Mouse (Mus musculus): ENCODE data around the gene Art4. TPM values are rescaled to one million over a fixed set of nuclear protein-coding genes. Genes with fewer than 3 reads are reported as not detected.

The Art4 gene
- polyA plus RNA-seq, 1 experiment from 2014 or later: 2.3 TPM

DNA sequence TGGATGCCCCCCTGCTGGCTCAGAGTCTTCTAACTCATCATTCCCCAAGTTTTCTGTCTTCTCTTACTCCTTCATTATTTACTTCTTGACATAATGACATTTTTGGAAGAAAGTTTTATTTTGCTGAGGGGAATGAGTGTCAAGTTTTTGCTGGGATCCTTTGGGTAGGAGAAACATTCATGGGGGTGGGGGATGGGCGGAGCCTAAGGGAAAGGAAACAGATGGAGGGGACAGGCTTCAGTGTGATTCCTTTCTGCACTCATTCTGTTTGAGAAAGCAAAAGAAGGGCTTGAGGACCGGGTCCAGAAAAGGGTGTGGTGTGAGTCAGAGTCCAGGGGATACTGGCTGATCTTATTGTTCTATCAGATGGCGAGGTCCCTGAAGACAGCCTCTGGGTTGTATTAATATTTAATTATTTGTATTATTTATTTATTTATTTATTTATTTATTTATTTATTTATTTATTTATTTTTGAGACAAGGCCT, 25.9 kb upstream of the Art4 start:
- 86% methylated on average over 3 of the region's 3 CpGs for WGBS
- H3K9ac ChIP-seq (ENCODE audit: low read length): no peak overlapping the region

DNA sequence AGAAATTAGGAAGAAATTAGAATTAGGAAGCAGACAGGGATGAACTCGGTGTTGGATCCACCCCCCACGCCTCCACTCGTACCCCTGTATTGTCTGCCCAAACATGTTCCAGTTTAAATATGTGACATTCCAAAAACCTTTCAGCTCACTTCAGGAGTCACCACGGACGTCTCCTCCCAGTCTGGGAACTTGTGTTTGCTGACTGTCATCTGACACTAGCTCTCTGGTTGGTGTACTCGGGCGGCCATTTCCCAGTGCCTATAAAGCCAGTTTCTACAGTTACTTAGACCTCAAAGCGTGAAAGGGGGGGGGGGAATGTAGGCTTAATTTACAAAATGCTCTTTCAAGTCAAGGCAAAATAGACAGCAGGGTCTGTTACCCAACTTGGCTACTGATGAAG, 24.1 kb upstream of the Art4 start:
- Histone ChIP-seq H3K4me1 (ENCODE audit: control insufficient read depth, insufficient read depth, low read length) (no peaks in the 10 kb centered on the region), H3K27ac (replicated peaks; ENCODE audit: low read depth, low read length) (no peak overlapping the region), H3K9ac (ENCODE audit: low read length) (no peak overlapping the region), H3K9me3 (ENCODE audit: control insufficient read depth, low read length) (no peaks in the 10 kb centered on the region), H3K27me3 (ENCODE audit: control insufficient read depth, insufficient read depth, low read length) (no peaks in the 10 kb centered on the region), H3K4me3 (ENCODE audit: low read depth, low read length) (no peak overlapping the region), H3K36me3 (ENCODE audit: control insufficient read depth, insufficient read depth, low read length) (no peaks in the 10 kb centered on the region), H3K4me2 (ENCODE audit: low read depth, severe bottlenecking) (no peak overlapping the region)
- no peak for ATAC-seq (ENCODE audit: insufficient number of reproducible peaks, low FRiP score, low TSS enrichment, low read depth)
- DNase-seq (ENCODE audit: low spot score): no peak
- 62% methylated on average over 8 of the region's 8 CpGs for WGBS

More for the DNA sequence above, 25.9 kb upstream of the Art4 start:
- no peaks in the 10 kb centered on the region for H3K27me3 ChIP-seq (ENCODE audit: control insufficient read depth, insufficient read depth, low read length)
- no peak overlapping the region for H3K4me3 ChIP-seq (ENCODE audit: low read depth, low read length)
- no peaks in the 10 kb centered on the region for H3K4me1 ChIP-seq (ENCODE audit: control insufficient read depth, insufficient read depth, low read length)
- no peak for ATAC-seq (ENCODE audit: insufficient number of reproducible peaks, low FRiP score, low TSS enrichment, low read depth)
- H3K27ac ChIP-seq (replicated peaks; ENCODE audit: low read depth, low read length): no peak overlapping the region
- H3K36me3 ChIP-seq (ENCODE audit: control insufficient read depth, insufficient read depth, low read length): no peaks in the 10 kb centered on the region
- H3K4me2 ChIP-seq (ENCODE audit: low read depth, severe bottlenecking): no peak overlapping the region
- DNase-seq (ENCODE audit: low spot score): no peak
- no peaks in the 10 kb centered on the region for H3K9me3 ChIP-seq (ENCODE audit: control insufficient read depth, low read length)

DNA sequence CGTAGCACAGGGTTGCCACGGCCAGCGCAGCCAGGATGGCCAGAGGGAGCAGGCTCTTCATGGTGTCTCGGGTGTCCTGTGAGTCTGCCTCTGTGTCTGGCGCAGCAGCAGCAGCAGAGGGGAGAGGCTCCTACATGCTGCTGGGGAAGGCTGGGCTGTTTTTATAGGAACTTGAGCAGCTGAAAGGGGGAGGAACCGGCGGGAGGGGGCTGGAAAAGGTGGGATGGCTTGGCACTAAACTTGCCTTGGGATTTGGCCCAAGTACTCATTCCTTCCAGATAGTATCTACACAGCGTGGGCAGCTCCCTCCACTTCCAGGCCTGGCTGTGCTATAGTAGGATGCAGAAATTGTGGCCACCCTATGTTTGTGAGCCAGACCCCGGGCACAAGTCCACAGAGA, 18.1 kb upstream of the Art4 start, which contains the start of gene Mgp:
Mgp (minus strand) TSS at position 154 of the 400 bp plus-strand sequence.
- Histone ChIP-seq H3K4me2 (ENCODE audit: low read depth, severe bottlenecking) (peak within 1 kb of the TSS; percentile 5; the same call in 1 of the 2 replicates), H3K9me3 (ENCODE audit: control insufficient read depth, low read length) (no peaks in the 10 kb centered on the region), H3K9ac (ENCODE audit: low read length) (peak within 1 kb of the TSS; percentile 50; the same call in 1 of the 2 replicates), H3K36me3 (ENCODE audit: control insufficient read depth, insufficient read depth, low read length) (no peaks in the 10 kb centered on the region), H3K4me1 (ENCODE audit: control insufficient read depth, insufficient read depth, low read length) (0 out of 2 replicates have a peak, but pooled peaks cover 3% of the 10 kb centered on the region), H3K4me3 (ENCODE audit: low read depth, low read length) (no peak within 1 kb of the TSS), H3K27me3 (ENCODE audit: control insufficient read depth, insufficient read depth, low read length) (no peaks in the 10 kb centered on the region), H3K27ac (replicated peaks; ENCODE audit: low read depth, low read length) (no peak within 1 kb of the TSS; the same call in 1 of the 2 replicates)
- DNase-seq (ENCODE audit: low spot score): peak; percentile 37
- ATAC-seq (ENCODE audit: insufficient number of reproducible peaks, low FRiP score, low TSS enrichment, low read depth): no peak
- 36% methylated on average over 9 of the region's 9 CpGs for WGBS

DNA sequence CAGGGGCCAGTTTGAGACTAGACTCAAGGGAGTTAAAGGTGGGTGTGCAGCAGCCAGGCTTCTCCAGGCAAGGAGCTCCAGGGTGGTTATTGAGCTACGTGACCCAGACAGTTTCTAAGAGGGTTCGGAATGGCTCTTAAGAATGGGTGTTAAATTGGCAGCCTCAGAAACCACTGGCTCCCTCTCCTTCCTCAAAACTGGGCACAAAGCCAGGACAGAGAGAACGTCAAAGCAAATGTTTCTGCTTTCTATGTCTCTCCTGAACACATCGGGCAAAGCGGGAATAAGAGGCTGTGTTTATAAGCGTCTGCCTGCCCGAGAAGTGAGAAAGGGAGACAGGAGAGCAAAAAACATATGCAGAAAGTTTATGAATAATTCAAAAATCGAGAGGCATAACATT, 17.1 kb upstream of the Art4 start:
- Histone ChIP-seq H3K9me3 (ENCODE audit: control insufficient read depth, low read length) (no peaks in the 10 kb centered on the region), H3K4me3 (ENCODE audit: low read depth, low read length) (no peak overlapping the region), H3K4me1 (ENCODE audit: control insufficient read depth, insufficient read depth, low read length) (0 out of 2 replicates have a peak, but pooled peaks cover 3% of the 10 kb centered on the region), H3K36me3 (ENCODE audit: control insufficient read depth, insufficient read depth, low read length) (no peaks in the 10 kb centered on the region), H3K4me2 (ENCODE audit: low read depth, severe bottlenecking) (no peak overlapping the region), H3K27ac (replicated peaks; ENCODE audit: low read depth, low read length) (no peak overlapping the region), H3K9ac (ENCODE audit: low read length) (no peak overlapping the region), H3K27me3 (ENCODE audit: control insufficient read depth, insufficient read depth, low read length) (no peaks in the 10 kb centered on the region)
- no peak for DNase-seq (ENCODE audit: low spot score)
- WGBS: 83% methylated on average over 8 of the region's 8 CpGs
- no peak for ATAC-seq (ENCODE audit: insufficient number of reproducible peaks, low FRiP score, low TSS enrichment, low read depth)

DNA sequence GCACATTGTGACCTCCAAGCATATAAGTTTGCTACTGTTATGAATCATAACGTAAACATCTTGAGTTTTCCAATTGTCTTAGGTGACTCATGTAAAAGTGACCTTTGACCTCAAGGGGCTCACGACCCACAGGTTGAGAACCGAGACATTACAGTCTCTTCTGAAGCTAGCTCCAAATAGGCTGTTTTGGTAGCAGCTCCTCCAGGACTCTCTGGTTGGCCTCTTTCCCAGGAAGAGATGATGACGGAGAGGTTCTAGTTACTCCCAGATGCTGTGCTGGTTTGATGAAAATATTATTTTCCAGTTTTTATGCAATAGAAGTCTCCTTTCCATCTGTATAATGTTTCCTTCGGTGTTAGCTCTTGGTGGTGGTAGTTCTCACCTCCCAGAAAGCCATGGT, 11.4 kb upstream of the Art4 start:
- Histone ChIP-seq H3K9me3 (ENCODE audit: control insufficient read depth, low read length) (no peaks in the 10 kb centered on the region), H3K4me3 (ENCODE audit: low read depth, low read length) (no peak overlapping the region), H3K4me2 (ENCODE audit: low read depth, severe bottlenecking) (no peak overlapping the region), H3K27me3 (ENCODE audit: control insufficient read depth, insufficient read depth, low read length) (no peaks in the 10 kb centered on the region), H3K9ac (ENCODE audit: low read length) (no peak overlapping the region), H3K4me1 (ENCODE audit: control insufficient read depth, insufficient read depth, low read length) (no peaks in the 10 kb centered on the region), H3K36me3 (ENCODE audit: control insufficient read depth, insufficient read depth, low read length) (no peaks in the 10 kb centered on the region), H3K27ac (replicated peaks; ENCODE audit: low read depth, low read length) (no peak overlapping the region)
- no peak for ATAC-seq (ENCODE audit: insufficient number of reproducible peaks, low FRiP score, low TSS enrichment, low read depth)
- WGBS: 80% methylated on average over 5 of the region's 5 CpGs
- no peak for DNase-seq (ENCODE audit: low spot score)

DNA sequence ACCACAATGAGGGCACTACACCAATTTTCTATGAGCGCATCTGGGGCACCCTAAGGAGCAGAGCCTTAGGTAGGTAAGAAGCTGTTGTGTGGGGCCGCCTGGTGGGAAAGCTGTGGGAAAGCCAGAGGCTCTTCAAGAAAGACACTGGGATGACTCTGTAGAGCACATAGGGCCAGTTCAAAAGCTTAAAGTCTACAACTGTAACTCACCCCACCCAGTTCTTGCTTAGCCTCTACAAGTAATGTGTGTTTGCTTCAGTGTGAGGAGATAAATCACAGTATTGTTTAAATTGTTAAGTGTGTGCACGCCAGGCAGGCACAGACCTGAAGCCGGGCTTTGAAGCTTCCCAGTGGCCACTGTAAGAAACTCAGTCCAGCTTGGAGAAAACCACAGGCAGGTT, 8.6 kb upstream of the Art4 start:
- Histone ChIP-seq H3K4me1 (ENCODE audit: control insufficient read depth, insufficient read depth, low read length) (no peaks in the 10 kb centered on the region), H3K9me3 (ENCODE audit: control insufficient read depth, low read length) (no peaks in the 10 kb centered on the region), H3K9ac (ENCODE audit: low read length) (no peak overlapping the region), H3K27ac (replicated peaks; ENCODE audit: low read depth, low read length) (no peak overlapping the region), H3K27me3 (ENCODE audit: control insufficient read depth, insufficient read depth, low read length) (no peaks in the 10 kb centered on the region), H3K4me2 (ENCODE audit: low read depth, severe bottlenecking) (no peak overlapping the region), H3K4me3 (ENCODE audit: low read depth, low read length) (no peak overlapping the region), H3K36me3 (ENCODE audit: control insufficient read depth, insufficient read depth, low read length) (no peaks in the 10 kb centered on the region)
- DNase-seq (ENCODE audit: low spot score): no peak
- WGBS: 74% methylated on average over 4 of the region's 4 CpGs
- no peak for ATAC-seq (ENCODE audit: insufficient number of reproducible peaks, low FRiP score, low TSS enrichment, low read depth)

DNA sequence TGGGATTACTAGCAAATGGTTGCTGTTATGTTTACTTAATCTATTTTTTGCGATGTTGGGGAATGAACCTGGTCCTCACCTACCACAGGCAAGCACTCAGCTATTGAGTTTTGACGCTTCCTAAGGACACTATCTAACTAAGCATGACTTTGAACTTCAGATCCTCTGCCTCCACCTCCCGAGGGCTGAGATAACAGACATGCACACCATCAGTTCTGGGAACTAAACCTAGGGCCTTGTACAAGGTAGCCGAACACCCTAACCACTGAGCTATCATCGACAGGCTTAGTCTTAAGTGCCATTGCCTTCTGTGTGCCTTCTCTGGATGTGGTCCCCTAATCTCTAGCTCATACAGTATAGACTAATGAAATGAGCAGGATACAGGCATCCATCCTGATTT, 7.8 kb upstream of the Art4 start:
- 90% methylated on average over 5 of the region's 5 CpGs for WGBS
- no peak for DNase-seq (ENCODE audit: low spot score)
- no peaks in the 10 kb centered on the region for H3K9me3 ChIP-seq (ENCODE audit: control insufficient read depth, low read length)
- no peak overlapping the region for H3K4me3 ChIP-seq (ENCODE audit: low read depth, low read length)
- no peak overlapping the region for H3K4me2 ChIP-seq (ENCODE audit: low read depth, severe bottlenecking)
- no peak overlapping the region for H3K9ac ChIP-seq (ENCODE audit: low read length)
- H3K27me3 ChIP-seq (ENCODE audit: control insufficient read depth, insufficient read depth, low read length): no peaks in the 10 kb centered on the region
- H3K4me1 ChIP-seq (ENCODE audit: control insufficient read depth, insufficient read depth, low read length): no peaks in the 10 kb centered on the region
- no peak overlapping the region for H3K27ac ChIP-seq (replicated peaks; ENCODE audit: low read depth, low read length)
- no peaks in the 10 kb centered on the region for H3K36me3 ChIP-seq (ENCODE audit: control insufficient read depth, insufficient read depth, low read length)
- ATAC-seq (ENCODE audit: insufficient number of reproducible peaks, low FRiP score, low TSS enrichment, low read depth): no peak

DNA sequence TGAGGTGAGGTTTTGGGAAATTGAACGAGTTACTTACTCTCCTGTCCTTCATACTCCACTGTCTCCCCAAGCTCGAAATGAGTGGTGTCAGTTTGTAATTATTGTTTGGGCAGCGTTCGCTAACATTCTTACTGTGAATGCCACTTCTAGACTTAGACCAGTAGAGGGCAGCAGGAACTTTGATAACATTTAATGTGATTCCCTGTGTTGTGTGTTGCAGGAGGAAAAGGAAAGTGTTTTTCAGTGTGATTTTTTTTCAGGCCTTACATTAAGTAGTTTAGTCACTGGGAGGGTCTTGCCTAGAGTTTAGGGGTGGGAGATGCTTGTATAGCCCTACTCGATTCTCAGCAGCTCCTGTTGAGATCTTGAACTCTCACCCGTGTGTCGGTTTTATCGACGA, 3.5 kb upstream of the Art4 start:
- Histone ChIP-seq H3K4me1 (ENCODE audit: control insufficient read depth, insufficient read depth, low read length) (peaks cover 3% of the 10 kb centered on the region; the same call in 1 of the 2 replicates), H3K9ac (ENCODE audit: low read length) (no peak overlapping the region), H3K4me3 (ENCODE audit: low read depth, low read length) (no peak overlapping the region), H3K36me3 (ENCODE audit: control insufficient read depth, insufficient read depth, low read length) (no peaks in the 10 kb centered on the region), H3K27me3 (ENCODE audit: control insufficient read depth, insufficient read depth, low read length) (no peaks in the 10 kb centered on the region), H3K27ac (replicated peaks; ENCODE audit: low read depth, low read length) (no peak overlapping the region), H3K9me3 (ENCODE audit: control insufficient read depth, low read length) (no peaks in the 10 kb centered on the region), H3K4me2 (ENCODE audit: low read depth, severe bottlenecking) (no peak overlapping the region)
- WGBS: 47% methylated on average over 9 of the region's 9 CpGs
- no peak for ATAC-seq (ENCODE audit: insufficient number of reproducible peaks, low FRiP score, low TSS enrichment, low read depth)
- DNase-seq (ENCODE audit: low spot score): peak; percentile 34

DNA sequence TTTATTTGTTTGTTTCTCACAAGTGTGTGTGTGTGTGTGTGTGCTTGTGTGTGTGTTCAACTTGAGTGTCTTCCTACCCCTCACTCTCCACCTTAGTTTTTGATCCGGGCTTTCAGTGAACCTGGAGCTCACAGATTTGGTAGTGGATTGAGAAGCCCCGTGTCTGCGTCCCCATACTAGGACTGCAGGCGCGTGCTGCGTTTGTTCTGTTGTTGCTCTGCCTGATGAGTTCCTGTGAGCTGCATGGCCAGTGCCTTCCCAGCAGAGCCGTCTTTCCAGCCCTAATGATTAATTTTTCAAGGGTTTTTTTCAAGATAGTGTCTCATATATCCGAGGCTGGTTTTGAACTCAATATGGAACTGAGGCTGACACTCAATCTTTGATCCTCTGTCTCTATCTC, 887 bp upstream of the Art4 start:
- Histone ChIP-seq H3K9ac (ENCODE audit: low read length) (no peak overlapping the region), H3K36me3 (ENCODE audit: control insufficient read depth, insufficient read depth, low read length) (no peaks in the 10 kb centered on the region), H3K27me3 (ENCODE audit: control insufficient read depth, insufficient read depth, low read length) (no peaks in the 10 kb centered on the region), H3K9me3 (ENCODE audit: control insufficient read depth, low read length) (no peaks in the 10 kb centered on the region), H3K4me2 (ENCODE audit: low read depth, severe bottlenecking) (no peak overlapping the region), H3K27ac (replicated peaks; ENCODE audit: low read depth, low read length) (no peak overlapping the region), H3K4me3 (ENCODE audit: low read depth, low read length) (no peak overlapping the region), H3K4me1 (ENCODE audit: control insufficient read depth, insufficient read depth, low read length) (peaks cover 3% of the 10 kb centered on the region; the same call in 1 of the 2 replicates)
- DNase-seq (ENCODE audit: low spot score) (no peak), ATAC-seq (ENCODE audit: insufficient number of reproducible peaks, low FRiP score, low TSS enrichment, low read depth) (no peak)
- 75% methylated on average over 8 of the region's 8 CpGs for WGBS

Data from limb, embryonic 11.5 days (tissue).